Comparison of ENCODE assay signal across 32 mouse cellular contexts in the genomic region with DNA sequence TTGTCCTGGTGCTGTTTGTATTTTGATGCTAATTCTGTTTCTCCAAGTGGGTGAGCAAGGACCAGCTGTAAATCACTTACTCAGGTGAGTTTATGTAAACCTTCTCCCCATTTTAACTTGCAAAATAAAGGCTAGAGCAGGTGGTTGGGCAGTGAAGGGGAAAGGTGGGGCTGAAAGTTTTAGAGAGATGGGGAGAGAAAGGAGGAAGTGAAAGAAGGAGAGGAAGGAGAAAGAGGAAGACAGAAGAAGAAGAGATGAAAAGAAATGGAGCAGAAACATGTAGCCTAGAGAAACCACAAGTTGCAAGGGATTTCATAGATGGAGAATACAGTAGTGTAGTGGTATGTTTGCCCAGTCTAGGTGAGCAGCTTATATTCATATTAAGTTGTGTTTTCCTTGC. TPM values are rescaled to one million over a fixed set of nuclear protein-coding genes. Genes with fewer than 3 reads are reported as not detected.
"Had no signal": no experiment of that assay in that cellular context is flagged by ENCODE, and none has a peak within 500 bp of the region (broad histone marks: within the 10 kb centered on the region; RNA-seq: fewer than 3 reads in every experiment).

No protein-coding gene starts in this region.

- DNase-seq: kidney, adult 11 months; kidney, adult 8-10 months; kidney, postnatal 25 days; layer of hippocampus, adult 9-11 months; liver; lung, adult 18-20 months; lung, postnatal 14 days; midbrain, embryonic 14.5 days; right cerebral cortex, postnatal 25 days; thymus, adult 2 months; thymus, postnatal 14 days; thymus, postnatal 4 days had no signal

- H3K36me3 ChIP-seq: intestine, embryonic 15.5 days; limb, embryonic 10.5 days; limb, embryonic 13.5 days; liver, embryonic 12.5 days; liver, embryonic 15.5 days; lung, embryonic 15.5 days had no signal

- H3K4me1 ChIP-seq: intestine, embryonic 15.5 days; limb, embryonic 10.5 days; limb, embryonic 13.5 days; liver, embryonic 12.5 days; liver, embryonic 15.5 days; lung, embryonic 15.5 days had no signal

- H3K9me3 ChIP-seq: intestine, embryonic 15.5 days; limb, embryonic 10.5 days; limb, embryonic 13.5 days; liver, embryonic 12.5 days; liver, embryonic 15.5 days; lung, embryonic 15.5 days had no signal

- H3K9ac ChIP-seq: intestine, embryonic 15.5 days; limb, embryonic 13.5 days; liver, embryonic 12.5 days; liver, embryonic 15.5 days; lung, embryonic 15.5 days had no signal

- H3K4me2 ChIP-seq: intestine, embryonic 15.5 days; limb, embryonic 13.5 days; liver, embryonic 12.5 days; liver, embryonic 15.5 days; lung, embryonic 15.5 days; midbrain, embryonic 11.5 days had no signal

- H3K4me3 ChIP-seq: intestine, embryonic 15.5 days; layer of hippocampus, adult 2 months; limb, embryonic 10.5 days; limb, embryonic 13.5 days; liver, embryonic 12.5 days; liver, embryonic 15.5 days; lung, embryonic 15.5 days had no signal

- ATAC-seq: intestine, embryonic 15.5 days; liver, embryonic 12.5 days had no signal

- H3K27ac ChIP-seq: intestine, embryonic 15.5 days; layer of hippocampus, adult 2 months; limb, embryonic 10.5 days; limb, embryonic 13.5 days; liver, embryonic 12.5 days; liver, embryonic 15.5 days; lung, embryonic 15.5 days; macrophage; stomach, postnatal 0 days had no signal

- H3K27me3 ChIP-seq: intestine, embryonic 15.5 days; limb, embryonic 13.5 days; liver, embryonic 12.5 days; liver, embryonic 15.5 days; lung, embryonic 15.5 days had no signal

RNA-seq across cellular contexts. Expression of a gene that starts 22.3 kb away (rescaled TPM):
- total RNA-seq: layer of hippocampus, adult 2 months; layer of hippocampus, postnatal 25 days; left cerebral cortex, adult 18-20 months; left cerebral cortex, postnatal 25 days; megakaryocyte-erythroid progenitor cell, adult 5-6 weeks; midbrain, postnatal 0 days had no signal
- polyA plus RNA-seq: intestine, embryonic 15.5 days; kidney, embryonic 16.5 days; large intestine, adult 2 months; limb, embryonic 10.5 days; limb, embryonic 13.5 days; liver, embryonic 12.5 days; liver, embryonic 15.5 days; lung, embryonic 15.5 days; macrophage; midbrain, embryonic 11.5 days; midbrain, embryonic 14.5 days; midbrain, postnatal 0 days; neural tube, embryonic 11.5 days; neural tube, embryonic 14.5 days; stomach, embryonic 14.5 days; stomach, postnatal 0 days; thymus, adult 2 months had no signal

RNA-seq across cellular contexts. Expression of a gene that starts 35.9 kb away (rescaled TPM):
- total RNA-seq: layer of hippocampus, adult 2 months; layer of hippocampus, postnatal 25 days; left cerebral cortex, adult 18-20 months; left cerebral cortex, postnatal 25 days; megakaryocyte-erythroid progenitor cell, adult 5-6 weeks had no signal
- polyA plus RNA-seq: large intestine, adult 2 months; macrophage; midbrain, embryonic 11.5 days; midbrain, postnatal 0 days; neural tube, embryonic 14.5 days; stomach, postnatal 0 days; thymus, adult 2 months had no signal

RNA-seq across cellular contexts. Expression of a gene that starts 47.9 kb away (rescaled TPM):
- total RNA-seq: layer of hippocampus, adult 2 months; layer of hippocampus, postnatal 25 days; left cerebral cortex, adult 18-20 months; left cerebral cortex, postnatal 25 days; megakaryocyte-erythroid progenitor cell, adult 5-6 weeks; midbrain, postnatal 0 days had no signal
- polyA plus RNA-seq: intestine, embryonic 15.5 days; kidney, embryonic 16.5 days; large intestine, adult 2 months; limb, embryonic 10.5 days; limb, embryonic 13.5 days; liver, embryonic 12.5 days; liver, embryonic 15.5 days; lung, embryonic 15.5 days; macrophage; midbrain, embryonic 11.5 days; midbrain, embryonic 14.5 days; midbrain, postnatal 0 days; neural tube, embryonic 11.5 days; neural tube, embryonic 14.5 days; stomach, embryonic 14.5 days; stomach, postnatal 0 days; thymus, adult 2 months had no signal
